Mouse (Mus musculus) intestine, embryonic 14.5 days (tissue): ENCODE results near the gene Gba2. TPM values are rescaled to one million over a fixed set of nuclear protein-coding genes. Genes with fewer than 3 reads are reported as not detected.
A peak's percentile ranks its signal among the peaks of the same experiment; 100 is the strongest.

Experiments
- ATAC-seq: fragments of 200-750 bp; cut with Nextera tagmentation; replicated peaks from 2 replicates; pipeline ENCODE4 v1.8.0; 2017; ENCODE audit warnings: low read depth, moderate number of reproducible peaks, moderate TSS enrichment, moderate library complexity; ENCODE audit not compliant: low FRiP score, low TSS enrichment
- DNase-seq: peaks from one replicate; pipeline ENCODE4 v3.0.0-alpha.2; 2018; ENCODE audit warnings: low spot score
- H3K27ac ChIP-seq: fragments of 300-500 bp; sonication (generic); 2 replicates; pipeline ENCODE4 v1.5.1; 2014; ENCODE audit warnings: low read depth, mild to moderate bottlenecking, control low read depth
- H3K27me3 ChIP-seq: fragments of 300-500 bp; sonication (generic); replicated peaks from 2 replicates; pipeline ENCODE4 v1.6.1; 2014; ENCODE audit warnings: low read length, control low read depth; ENCODE audit not compliant: control insufficient read depth, insufficient read depth
- H3K36me3 ChIP-seq: fragments of 300-500 bp; sonication (generic); 2 replicates; pipeline ENCODE4 v1.6.1; 2014; ENCODE audit warnings: low read length, control low read depth; ENCODE audit not compliant: control insufficient read depth, insufficient read depth
- H3K4me1 ChIP-seq: fragments of 300-500 bp; sonication (generic); replicated peaks from 2 replicates; pipeline ENCODE4 v1.6.1; 2014; ENCODE audit warnings: low read length, control low read depth, mixed read lengths; ENCODE audit not compliant: control insufficient read depth, insufficient read depth
- H3K4me2 ChIP-seq: fragments of 300-500 bp; sonication (generic); 2 replicates; pipeline ENCODE4 v1.6.1; 2014; ENCODE audit warnings: low read length
- H3K4me3 ChIP-seq: fragments of 300-500 bp; sonication (generic); 2 replicates; pipeline ENCODE4 v1.5.1; 2014; ENCODE audit warnings: low read depth, low read length, control low read depth, mixed read lengths
- H3K9ac ChIP-seq: fragments of 300-500 bp; sonication (generic); 2 replicates; pipeline ENCODE4 v1.6.1; 2014; ENCODE audit warnings: mild to moderate bottlenecking, low read length
- H3K9me3 ChIP-seq: fragments of 300-500 bp; sonication (generic); 2 replicates; pipeline ENCODE4 v1.6.1; 2016; ENCODE audit warnings: low read length, control low read depth; ENCODE audit not compliant: control insufficient read depth
- WGBS: fragments of 180-500 bp; shearing (Covaris S2); extraction: QIAGEN DNeasy Blood & Tissue Kit; methylation state at CpG from one replicate; pipeline ENCODE4 v1.1.7; 2014; 5-methylcytosine and 5-hydroxymethylcytosine counted together
- polyA plus RNA-seq: library from polyadenylated mRNA; unstranded; fragments of >200 nt; fragmentation: Nextera tagmentation; extraction: Ambion mirVana; gene quantifications from 2 replicates; pipeline ENCODE4 v1.2.1, GENCODE M21; 2014

Gene Gba2
- polyA plus RNA-seq, 1 experiment from 2014 or later: 13.2 TPM

DNA sequence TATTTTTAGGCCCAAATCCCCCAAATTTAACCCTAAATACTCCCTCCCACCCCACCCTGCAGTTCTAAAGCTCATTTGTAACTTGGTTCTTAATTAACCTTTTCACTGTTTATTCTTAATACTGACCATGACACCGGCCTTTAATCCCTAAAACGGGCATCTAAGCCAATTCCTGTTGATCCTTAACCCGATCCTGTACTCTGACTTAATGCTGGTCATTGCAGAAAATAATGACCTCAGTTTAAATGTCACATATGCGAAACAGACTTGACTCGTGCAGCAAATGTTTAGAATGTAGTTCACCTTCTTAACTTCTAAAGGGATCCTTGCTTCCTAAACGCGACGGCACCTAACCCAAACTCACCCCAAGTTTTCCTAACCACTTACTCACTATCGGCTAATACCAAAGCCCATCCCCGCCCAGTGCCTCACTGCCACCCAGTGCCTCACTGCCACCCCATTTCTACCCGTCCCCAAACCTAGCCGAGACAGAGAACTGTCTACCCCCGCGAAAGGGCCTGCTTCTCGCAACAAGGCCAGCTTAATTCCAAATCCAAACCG, 17.2 kb downstream of the Gba2 start:
- Histone ChIP-seq H3K27ac (peak overlapping the region; percentile 99), H3K9ac (peak overlapping the region; percentile 92), H3K9me3 (no peaks in the 10 kb centered on the region), H3K4me3 (peak overlapping the region; percentile 84), H3K4me1 (peaks cover 53% of the 10 kb centered on the region), H3K36me3 (peaks cover 29% of the 10 kb centered on the region), H3K4me2 (peak overlapping the region; percentile 75), H3K27me3 (no peaks in the 10 kb centered on the region)
- 1% methylated on average over 16 of the region's 16 CpGs for WGBS
- no peak for ATAC-seq
- no peak for DNase-seq

DNA sequence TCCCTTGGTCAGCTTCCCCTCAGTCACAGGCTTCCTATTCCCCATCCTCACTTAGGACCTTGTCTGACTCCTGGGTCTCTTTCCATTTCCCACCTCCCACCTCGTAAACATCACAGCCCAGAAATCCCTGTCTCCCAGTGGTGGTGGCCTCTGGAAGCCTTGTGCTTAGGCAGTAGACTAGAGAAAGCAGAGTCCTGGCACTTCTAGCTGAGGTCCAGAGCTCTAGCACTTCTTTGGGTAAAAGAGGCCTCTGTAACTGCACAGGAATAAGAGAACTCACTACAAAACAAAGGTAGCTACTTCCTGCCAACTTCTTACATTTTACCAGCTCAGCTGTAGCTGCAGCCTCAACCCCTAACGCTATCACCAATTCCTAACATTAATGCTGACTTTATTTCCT, 17.7 kb downstream of the Gba2 start:
- H3K27me3 ChIP-seq: no peaks in the 10 kb centered on the region
- 13% methylated on average over 2 of the region's 2 CpGs for WGBS
- H3K9ac ChIP-seq: peak overlapping the region; percentile 92
- H3K27ac ChIP-seq: peak overlapping the region; percentile 99
- H3K9me3 ChIP-seq: no peaks in the 10 kb centered on the region
- ATAC-seq (no peak), DNase-seq (no peak)
- peak overlapping the region; percentile 84 for H3K4me3 ChIP-seq
- H3K4me1 ChIP-seq: peaks cover 53% of the 10 kb centered on the region
- peak overlapping the region; percentile 75 for H3K4me2 ChIP-seq
- H3K36me3 ChIP-seq: peaks cover 29% of the 10 kb centered on the region

DNA sequence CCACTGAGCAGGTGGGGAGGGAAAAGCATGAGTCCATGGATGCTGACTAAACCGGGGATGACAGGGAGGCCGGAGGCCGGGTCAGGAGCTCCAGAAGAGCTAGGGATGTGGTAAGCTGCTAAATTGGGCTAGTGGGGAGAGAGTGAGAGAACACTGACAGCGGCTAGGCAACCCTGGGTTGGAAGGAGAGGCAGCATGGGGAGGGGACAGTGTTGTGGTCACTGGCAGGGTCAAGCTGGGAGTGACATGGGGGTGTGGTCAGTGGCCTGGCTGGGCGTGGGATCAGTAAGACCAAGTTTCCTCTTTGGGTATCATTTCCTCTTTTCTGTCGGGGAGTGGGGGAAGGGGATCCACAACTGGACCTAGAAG, 18.4 kb downstream of the Gba2 start:
- peak overlapping the region; percentile 29; the same call in 1 of the 2 replicates for H3K9ac ChIP-seq
- H3K4me2 ChIP-seq: peak overlapping the region; percentile 75
- WGBS: 28% methylated on average over 6 of the region's 6 CpGs
- H3K27me3 ChIP-seq: no peaks in the 10 kb centered on the region
- no peaks in the 10 kb centered on the region for H3K9me3 ChIP-seq
- peaks cover 53% of the 10 kb centered on the region for H3K4me1 ChIP-seq
- no peak overlapping the region for H3K27ac ChIP-seq
- peak overlapping the region; percentile 84 for H3K4me3 ChIP-seq
- ATAC-seq: no peak
- DNase-seq: no peak
- peaks cover 29% of the 10 kb centered on the region for H3K36me3 ChIP-seq

DNA sequence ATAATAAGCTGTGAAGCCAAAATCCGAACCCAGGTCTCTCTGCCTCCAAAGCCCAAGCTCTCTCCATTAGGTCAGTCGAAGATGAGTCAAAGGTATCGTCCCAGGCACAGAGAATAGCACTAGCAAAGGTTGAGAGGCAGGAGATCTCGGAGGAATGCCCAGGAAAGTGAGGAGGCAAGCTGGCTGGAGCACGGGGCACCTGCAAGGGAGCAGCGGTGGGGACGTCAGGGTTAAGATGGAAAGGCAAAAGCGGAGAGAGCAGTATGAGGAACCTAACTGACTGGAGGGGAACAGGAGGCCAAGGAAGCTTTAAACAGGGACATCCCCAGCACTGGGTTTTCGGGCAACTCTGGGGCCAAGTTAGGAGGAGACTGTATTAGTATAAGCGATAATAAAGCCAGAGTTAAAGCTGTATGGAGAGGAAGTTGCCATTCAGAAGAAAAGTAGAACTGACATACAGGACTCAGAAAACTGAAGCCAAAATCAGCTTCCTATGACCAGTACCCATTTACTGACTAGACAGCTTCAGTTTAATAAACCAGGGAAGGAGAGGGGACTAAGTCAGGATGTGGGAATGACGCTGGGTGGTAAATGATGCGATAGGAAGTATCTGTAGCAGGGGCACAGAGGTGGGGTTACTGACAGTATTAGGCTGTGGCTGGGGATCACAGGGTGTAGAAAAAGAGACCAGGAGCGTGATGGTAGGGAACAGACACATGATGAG, 19.0 kb downstream of the Gba2 start:
- Histone ChIP-seq H3K4me3 (peak overlapping the region; percentile 84; the same call in 1 of the 2 replicates), H3K4me2 (peak overlapping the region; percentile 75), H3K4me1 (peaks cover 53% of the 10 kb centered on the region), H3K9ac (peak overlapping the region; percentile 29; the same call in 1 of the 2 replicates), H3K27ac (peak overlapping the region; percentile 92), H3K27me3 (no peaks in the 10 kb centered on the region), H3K36me3 (peaks cover 29% of the 10 kb centered on the region), H3K9me3 (no peaks in the 10 kb centered on the region)
- no peak for DNase-seq
- ATAC-seq: no peak
- WGBS: 60% methylated on average over 13 of the region's 13 CpGs

DNA sequence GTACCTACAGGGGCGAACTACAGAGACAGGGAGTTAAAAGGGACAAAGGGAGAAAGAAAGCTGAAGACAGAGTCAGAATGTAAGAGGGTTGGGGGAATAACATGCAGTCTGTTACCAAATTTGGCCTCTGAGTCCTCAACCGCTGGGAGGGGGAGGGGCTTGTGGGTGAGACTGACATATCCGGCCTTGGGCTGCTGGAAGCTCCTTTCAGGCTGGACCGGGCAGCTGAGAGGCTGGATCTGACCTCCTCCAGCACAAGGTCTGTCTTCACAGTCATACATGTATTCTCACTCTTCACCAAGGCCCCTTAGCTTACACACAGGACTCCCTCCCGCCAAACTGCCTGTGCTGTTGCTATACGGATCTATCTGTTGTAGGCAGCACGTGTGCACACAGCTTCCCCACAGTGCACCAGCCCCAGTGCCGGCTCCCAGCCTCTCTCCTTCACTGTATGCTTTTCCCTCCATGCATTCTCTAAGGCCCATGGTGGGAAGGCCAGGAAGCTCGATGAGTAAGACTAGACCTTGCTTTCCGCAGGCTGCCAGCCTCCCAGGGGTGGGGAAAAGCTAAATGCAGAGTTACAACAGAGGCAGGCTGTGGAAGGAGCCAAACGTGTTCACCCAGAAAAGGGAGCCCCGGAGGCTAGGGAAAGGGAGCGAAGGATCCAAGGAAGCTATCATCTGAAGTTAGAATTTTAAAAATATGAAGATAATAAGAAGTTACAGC, 19.9 kb downstream of the Gba2 start:
- H3K36me3 ChIP-seq: peaks cover 36% of the 10 kb centered on the region
- DNase-seq (peak; percentile 81), ATAC-seq (peak; percentile 36; the same call in 1 of the 2 replicates)
- WGBS: 12% methylated on average over 13 of the region's 13 CpGs
- peak overlapping the region; percentile 75 for H3K4me2 ChIP-seq
- no peaks in the 10 kb centered on the region for H3K27me3 ChIP-seq
- peak overlapping the region; percentile 92 for H3K27ac ChIP-seq
- peaks cover 48% of the 10 kb centered on the region for H3K4me1 ChIP-seq
- H3K4me3 ChIP-seq: peak overlapping the region; percentile 20; the same call in 1 of the 2 replicates
- peak overlapping the region; percentile 44; the same call in 1 of the 2 replicates for H3K9ac ChIP-seq
- no peaks in the 10 kb centered on the region for H3K9me3 ChIP-seq

DNA sequence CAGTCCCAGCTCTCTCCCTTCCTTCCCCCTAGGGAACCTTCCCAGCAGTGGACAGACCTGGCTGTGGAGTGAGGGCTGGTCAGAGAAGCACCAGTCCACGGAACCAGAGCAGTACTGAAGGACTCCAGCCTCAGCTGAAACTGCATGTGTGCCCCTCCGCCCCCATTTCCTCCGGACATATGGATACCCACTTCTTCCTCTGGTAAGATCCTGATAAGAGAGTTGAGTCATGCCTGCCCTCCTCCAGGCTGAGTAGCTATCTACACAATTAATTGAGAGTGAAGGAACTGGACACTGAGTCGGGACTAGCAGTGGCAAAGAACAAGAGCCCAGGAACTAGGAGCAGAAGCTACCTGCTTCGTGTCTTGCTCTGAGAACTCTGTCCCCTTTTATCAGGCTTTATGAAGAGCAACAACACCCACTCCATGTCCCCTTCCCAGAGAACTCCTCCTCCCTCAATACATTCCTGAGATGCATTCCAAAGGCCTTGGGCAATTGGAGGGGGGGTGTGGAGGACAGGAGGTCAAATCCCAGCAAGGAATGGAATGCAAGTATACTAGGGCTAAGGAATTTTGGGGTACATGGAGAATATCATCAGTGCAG, 20.5 kb downstream of the Gba2 start:
- DNase-seq: no peak
- peaks cover 41% of the 10 kb centered on the region for H3K4me1 ChIP-seq
- peak overlapping the region; percentile 75 for H3K4me2 ChIP-seq
- peak overlapping the region; percentile 92 for H3K27ac ChIP-seq
- WGBS: 10% methylated on average over 5 of the region's 5 CpGs
- H3K9me3 ChIP-seq: no peaks in the 10 kb centered on the region
- H3K27me3 ChIP-seq: no peaks in the 10 kb centered on the region
- ATAC-seq: no peak
- H3K36me3 ChIP-seq: peaks cover 42% of the 10 kb centered on the region
- peak overlapping the region; percentile 44; the same call in 1 of the 2 replicates for H3K9ac ChIP-seq
- H3K4me3 ChIP-seq: peak overlapping the region; percentile 20; the same call in 1 of the 2 replicates

DNA sequence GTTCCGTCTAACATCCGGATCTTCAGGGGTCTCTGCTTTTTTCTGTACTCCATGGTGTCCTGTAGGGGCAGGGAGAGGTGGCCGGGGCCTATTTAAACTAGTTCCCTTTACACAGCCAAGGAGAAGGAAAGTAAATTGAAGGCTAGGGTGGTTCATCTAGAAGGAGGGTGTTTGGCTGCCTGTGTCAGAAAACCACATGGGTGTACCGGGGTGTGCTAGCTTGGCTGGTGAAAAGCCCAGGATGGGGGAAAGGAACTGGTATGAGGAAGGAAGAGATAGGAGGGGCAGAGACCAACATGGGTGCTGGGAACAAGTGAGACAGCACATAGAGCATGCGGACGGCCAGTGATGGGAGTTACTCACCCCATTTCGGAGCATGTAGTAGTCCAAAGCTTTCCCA, 22.7 kb downstream of the Gba2 start:
- H3K27me3 ChIP-seq: no peaks in the 10 kb centered on the region
- no peak for ATAC-seq
- peaks cover 37% of the 10 kb centered on the region for H3K4me1 ChIP-seq
- no peak overlapping the region for H3K4me3 ChIP-seq
- no peak for DNase-seq
- H3K4me2 ChIP-seq: no peak overlapping the region
- H3K9me3 ChIP-seq: no peaks in the 10 kb centered on the region
- 88% methylated on average over 7 of the region's 7 CpGs for WGBS
- no peak overlapping the region for H3K9ac ChIP-seq
- H3K27ac ChIP-seq: no peak overlapping the region
- H3K36me3 ChIP-seq: peaks cover 64% of the 10 kb centered on the region

DNA sequence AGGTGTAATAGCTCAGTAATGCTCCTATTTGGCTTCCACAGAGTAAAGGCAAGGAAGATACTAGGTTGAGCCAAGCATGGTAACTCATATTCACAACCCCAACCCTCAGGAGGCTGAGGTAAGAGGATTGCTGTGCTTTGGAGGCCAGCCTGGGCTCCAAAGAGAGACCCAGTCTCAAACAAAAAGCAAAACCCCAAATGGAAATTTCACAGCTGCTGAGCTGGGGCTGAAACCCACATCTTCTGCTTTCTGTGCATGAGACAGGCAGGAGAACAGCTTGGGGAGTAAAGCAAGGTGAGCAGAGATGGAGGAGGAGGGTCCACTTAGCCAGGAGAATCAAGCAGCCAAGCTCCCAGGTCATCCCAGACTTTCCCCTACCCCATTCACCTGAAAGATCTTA, 24.8 kb downstream of the Gba2 start:
- Histone ChIP-seq H3K27me3 (no peaks in the 10 kb centered on the region), H3K36me3 (peaks cover 85% of the 10 kb centered on the region), H3K4me2 (no peak overlapping the region), H3K4me3 (no peak overlapping the region), H3K27ac (no peak overlapping the region), H3K4me1 (peaks cover 17% of the 10 kb centered on the region; the same call in 1 of the 2 replicates), H3K9me3 (no peaks in the 10 kb centered on the region), H3K9ac (no peak overlapping the region)
- ATAC-seq (no peak), DNase-seq (no peak)
